Mouse (Mus musculus): Measurements from ENCODE around the gene Tmem43.

DNA sequence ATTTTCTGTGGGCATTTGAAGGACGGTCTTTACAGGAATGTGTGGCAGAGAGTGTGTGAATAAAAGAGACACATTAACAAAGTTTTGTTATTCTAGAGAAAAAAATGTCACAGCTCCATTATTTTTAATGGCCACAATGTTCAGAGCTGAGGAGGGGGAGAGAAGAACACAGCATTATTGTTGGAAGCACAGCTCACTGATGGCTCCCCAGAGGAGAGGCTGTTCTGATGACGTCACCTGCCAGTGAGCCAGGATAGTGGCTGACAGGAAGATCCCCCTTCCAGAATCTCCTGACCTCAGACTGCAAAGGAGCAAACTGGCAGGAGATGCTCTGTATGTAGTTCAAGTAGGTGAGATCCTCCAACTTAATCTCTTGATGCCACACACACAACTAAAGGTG lies 60.3 kb downstream of the Tmem43 start:
- TF ChIP-seq TAL1 (IDR thresholded peaks at IDR 0.05; ENCODE audit: low read length) (no peak), GATA1 (IDR thresholded peaks at IDR 0.05; ENCODE audit: low read length) (no peak)
